Mouse (Mus musculus) c-Kit-negative CD71-positive TER-119-positive erythroid progenitor cells, embryonic 14.5 days (primary cell): ENCODE data around the gene Sart3.
A peak's percentile ranks its signal among the peaks of the same experiment; 100 is the strongest.

ENCODE experiments used
- DNase-seq: peaks from one replicate; pipeline ENCODE4 v3.0.0-alpha.2; 2013; ENCODE audit warnings: low read depth, low spot score

The Sart3 gene

DNA sequence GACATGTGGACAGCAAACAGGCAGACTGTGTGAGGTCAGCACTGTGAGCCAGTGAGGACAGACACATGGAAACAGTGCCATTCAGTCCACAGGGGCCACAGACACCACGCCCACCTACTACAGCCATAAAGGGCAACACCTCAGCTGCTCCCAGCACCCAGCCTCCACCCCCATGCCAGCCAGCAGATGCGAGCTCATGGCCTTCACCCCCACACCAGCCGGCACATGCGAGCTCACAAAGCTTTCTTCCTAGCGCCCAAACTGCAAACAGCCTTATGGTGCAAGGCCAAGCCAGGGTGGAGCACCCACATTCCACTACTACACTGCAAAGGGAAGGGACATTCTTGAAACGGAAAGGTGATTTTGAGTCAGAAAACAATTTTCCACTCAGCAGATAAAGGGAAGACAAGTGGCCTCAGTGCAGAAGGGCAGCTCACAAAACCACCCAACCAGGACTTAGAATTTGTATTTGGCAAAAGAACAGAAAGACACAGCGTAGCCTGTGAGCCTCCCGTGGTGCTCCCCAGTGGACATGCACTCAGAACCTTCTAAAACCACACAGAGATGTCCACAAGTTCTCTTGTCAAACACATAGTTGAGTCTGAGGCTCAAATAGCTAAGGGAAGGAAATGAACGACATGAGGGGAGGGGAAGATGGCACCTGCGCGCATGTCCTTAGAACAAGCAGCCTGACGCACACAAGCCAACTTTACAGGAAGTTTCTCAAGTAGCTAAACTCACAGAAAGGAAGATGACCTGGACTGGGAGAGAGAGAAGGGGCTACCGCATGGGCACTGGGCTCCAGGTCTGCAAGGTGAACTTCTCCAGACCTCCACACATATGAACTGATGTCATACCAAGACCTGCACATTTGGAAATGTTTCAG lies 6.4 kb downstream of the Sart3 start:
- DNase-seq: no peak

DNA sequence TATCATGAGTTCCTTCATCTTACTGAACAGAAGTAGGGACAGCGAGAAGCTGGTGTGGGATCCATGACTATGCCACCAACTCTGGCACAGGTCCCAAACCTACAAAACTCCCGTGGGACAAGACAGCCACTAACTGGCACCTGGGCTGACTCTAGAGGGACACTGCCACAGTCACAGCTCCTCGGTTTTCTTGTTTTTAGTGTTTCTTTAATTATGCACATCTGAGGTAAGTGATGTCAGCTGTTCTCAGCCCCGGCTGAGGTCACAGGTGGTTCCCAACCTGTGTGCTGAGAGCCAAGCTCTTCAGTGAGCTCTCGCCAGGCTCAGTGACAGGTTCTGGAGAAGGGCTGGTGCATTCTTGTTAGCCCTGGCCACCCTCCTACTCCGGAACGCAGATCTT lies 7.9 kb downstream of the Sart3 start:
- no peak for DNase-seq

DNA sequence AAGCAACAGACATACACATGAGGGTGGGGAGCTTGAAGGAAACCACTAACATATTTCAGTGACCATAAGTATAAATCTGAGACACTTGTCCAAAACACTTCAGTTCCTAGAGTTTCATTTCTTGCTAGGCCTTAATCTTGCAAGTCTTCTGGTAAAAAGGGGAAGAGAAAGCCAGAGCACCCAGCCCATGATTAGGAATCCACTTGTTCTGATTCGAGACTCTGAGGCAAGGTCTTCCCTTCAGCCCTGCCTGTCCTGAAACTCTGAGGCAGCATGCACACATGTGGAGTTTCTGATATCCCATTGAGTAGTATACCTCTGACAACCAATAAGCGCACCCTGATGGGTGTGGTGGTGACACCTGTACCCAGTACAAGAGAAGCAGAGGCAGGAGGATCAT lies 10.7 kb downstream of the Sart3 start:
- no peak for DNase-seq

GRCm38 (mm10) chr5:113755347-113756030 lies 16.8 kb downstream of the Sart3 start:
- no peak for DNase-seq

GRCm38 (mm10) chr5:113751521-113752157 lies 20.7 kb downstream of the Sart3 start:
- DNase-seq: no peak

GRCm38 (mm10) chr5:113748556-113749331 lies 23.6 kb downstream of the Sart3 start:
- DNase-seq: no peak

- no peak for DNase-seq
These were observed 24.7 kb downstream of the Sart3 start for GRCm38 (mm10) chr5:113747629-113748028.

- no peak for DNase-seq
These were observed 34.6 kb downstream of the Sart3 start for GRCm38 (mm10) chr5:113737607-113738237.

- no peak for DNase-seq
These were observed 35.7 kb downstream of the Sart3 start for GRCm38 (mm10) chr5:113736522-113737164.

DNA sequence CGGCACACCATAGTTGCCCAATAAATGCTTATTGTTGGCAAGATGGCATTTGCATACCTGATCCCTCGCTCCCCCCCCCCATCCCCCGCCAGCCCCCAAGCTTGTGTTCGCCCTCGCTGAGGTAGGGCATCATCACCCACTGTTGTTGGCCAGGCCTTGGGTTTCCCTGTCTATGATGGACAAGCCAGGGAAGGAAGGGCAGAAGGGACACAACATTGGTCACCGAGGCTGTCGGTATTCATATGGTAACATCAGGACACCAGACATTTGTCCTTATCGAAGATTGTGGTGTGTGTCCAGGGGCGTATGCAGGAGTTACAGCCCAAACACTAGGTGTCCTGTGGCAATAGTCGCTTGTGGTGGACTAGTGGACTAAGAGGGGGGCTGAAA lies 36.2 kb downstream of the Sart3 start:
- DNase-seq: no peak

DNA sequence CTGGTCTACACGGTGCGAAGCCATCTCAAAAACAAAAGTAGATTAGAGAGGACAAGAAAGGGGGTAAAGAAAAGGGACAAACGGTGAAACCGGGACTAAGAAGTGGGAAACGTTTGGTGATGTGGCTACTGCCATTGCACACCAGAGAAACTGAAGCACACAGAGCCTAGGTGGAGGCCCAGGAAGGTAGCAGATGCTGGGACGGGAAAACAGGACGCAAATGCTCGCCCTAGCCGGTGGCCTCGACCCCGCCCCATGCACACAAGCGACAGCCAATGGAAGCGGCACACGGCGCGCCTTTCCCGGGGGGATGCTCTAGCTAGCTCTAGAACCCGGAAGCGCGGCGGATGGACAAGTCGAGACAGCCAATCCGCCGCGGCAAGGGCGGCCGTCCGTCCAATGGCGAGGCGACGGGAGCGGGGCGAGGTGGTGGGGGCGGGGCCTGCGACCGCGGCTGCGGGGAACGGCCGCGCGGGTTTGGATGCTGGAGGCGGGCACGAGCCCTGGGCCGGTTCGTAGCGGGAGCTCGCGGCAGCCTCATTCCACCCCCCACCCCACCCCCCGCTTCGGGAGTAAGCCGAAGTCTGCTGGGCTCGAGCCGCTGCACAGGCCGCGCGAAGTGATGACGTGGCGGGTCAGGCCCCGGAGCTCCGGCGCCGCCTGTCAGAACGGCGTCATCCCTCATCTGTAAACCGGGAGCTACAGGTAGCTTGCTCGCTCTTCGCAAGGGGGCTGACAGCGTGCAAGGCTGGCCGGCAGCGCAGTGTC lies 36.8 kb downstream of the Sart3 start, which contains the start of gene Ficd:
Gene Ficd, plus strand, starts transcription at position 459 of the 768 bp plus-strand sequence.
- DNase-seq: peak; percentile 95

GRCm38 (mm10) chr5:113735023-113735344 lies 37.3 kb downstream of the Sart3 start:
- DNase-seq: no peak

GRCm38 (mm10) chr5:113734376-113734775 lies 37.9 kb downstream of the Sart3 start:
- no peak for DNase-seq

GRCm38 (mm10) chr5:113732182-113732581 lies 40.1 kb downstream of the Sart3 start:
- DNase-seq: no peak

DNA sequence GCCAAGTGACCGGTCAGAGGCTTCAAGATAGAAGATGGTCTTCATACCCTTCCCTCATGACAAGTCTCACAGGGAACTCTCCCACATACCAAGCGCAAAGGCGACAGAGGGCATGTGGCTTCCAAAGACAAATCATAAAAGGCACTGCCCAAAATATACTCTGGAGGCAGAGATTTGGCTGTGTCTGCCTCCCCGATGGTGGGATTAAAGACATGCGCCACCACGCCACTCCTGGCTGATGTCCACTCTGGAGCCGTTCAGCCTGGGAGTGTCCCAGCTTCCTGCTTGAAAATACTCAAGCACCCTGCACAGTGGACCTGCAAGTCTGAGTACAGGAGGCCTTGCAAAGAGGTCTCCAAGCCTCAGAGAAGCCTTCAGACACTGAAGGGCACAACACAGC lies 41.1 kb downstream of the Sart3 start:
- DNase-seq: no peak

- no peak for DNase-seq
These were observed 41.6 kb downstream of the Sart3 start for GRCm38 (mm10) chr5:113730641-113731121.

DNA sequence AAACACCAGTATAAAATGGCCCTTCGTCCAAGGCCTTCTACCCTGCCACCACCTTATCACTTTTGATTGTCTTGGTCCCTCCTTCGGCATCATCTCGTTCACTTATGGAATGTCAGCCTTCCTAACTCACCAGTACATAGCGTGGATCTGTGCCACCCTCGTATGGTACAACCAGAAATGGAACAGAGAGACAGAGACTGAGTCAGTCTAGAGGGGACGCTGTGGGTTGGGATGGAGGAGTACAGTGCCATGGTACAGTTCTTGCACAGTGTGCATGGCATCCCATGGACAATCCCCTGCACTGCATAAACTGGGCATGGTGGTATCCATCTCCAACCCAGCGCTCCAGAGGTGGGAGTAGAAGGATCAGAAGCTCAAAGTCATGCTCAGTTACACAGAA lies 43.6 kb downstream of the Sart3 start:
- DNase-seq: no peak

- no peak for DNase-seq
These were observed 44.3 kb downstream of the Sart3 start for GRCm38 (mm10) chr5:113728011-113728410.

DNA sequence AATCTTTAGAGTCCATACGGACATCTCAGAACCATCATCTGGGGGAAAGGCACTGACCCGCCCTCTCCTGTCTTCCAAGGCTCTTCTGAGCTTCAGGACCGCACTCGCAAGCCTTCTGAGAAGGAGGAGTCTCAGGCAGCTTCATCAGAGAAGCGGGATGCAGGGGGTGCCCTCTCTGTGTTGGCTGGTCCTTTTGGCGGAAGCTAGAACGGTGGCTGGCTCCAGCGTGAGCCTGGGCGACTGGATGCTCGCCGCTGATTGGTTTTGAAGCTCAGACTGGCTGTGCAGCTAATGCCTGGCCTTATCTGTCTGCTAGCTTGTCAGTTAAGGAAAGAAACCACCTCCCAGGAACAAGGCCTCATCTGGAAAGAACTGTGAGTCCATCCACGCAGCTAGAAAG lies 45.1 kb downstream of the Sart3 start:
- no peak for DNase-seq

DNA sequence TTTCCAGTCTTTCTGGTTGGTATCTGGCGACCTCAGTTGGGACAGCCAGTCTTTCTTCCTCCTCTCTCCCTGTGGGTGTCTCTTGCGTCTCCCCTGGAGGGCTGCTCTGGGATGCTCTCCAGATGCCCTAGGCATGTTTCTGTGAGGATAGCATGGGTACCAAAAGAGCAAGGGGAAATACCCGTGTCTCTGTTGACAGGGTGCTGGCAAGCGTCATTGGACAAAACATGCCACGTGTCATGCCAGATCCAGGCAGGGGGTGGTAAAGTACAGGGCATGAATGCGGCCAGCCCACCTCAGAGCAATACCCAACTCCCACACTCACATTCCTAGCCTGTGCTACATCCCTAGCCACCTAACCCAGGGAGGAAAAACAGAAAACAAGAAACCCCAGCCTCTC lies 45.7 kb downstream of the Sart3 start:
- DNase-seq: no peak
